Mouse (Mus musculus): ENCODE results near the gene Snx15. TPM values are rescaled to one million over a fixed set of nuclear protein-coding genes. Genes with fewer than 3 reads are reported as not detected.

Snx15 gene
- polyA plus RNA-seq, 1 experiment = 22.7 TPM

- Histone ChIP-seq H3K36me3 (ENCODE audit: control insufficient read depth, insufficient read depth) (peaks cover 27% of the 10 kb centered on the region), H3K27me3 (ENCODE audit: control insufficient read depth, insufficient read depth, insufficient read length) (no peaks in the 10 kb centered on the region), H3K79me3 (ENCODE audit: low read depth) (peaks cover 16% of the 10 kb centered on the region), H3K4me3 (ENCODE audit: insufficient read depth, poor library complexity, severe bottlenecking) (peak overlapping the region; percentile 74), H3ac (ENCODE audit: control insufficient read depth, insufficient read length, low read depth) (peak overlapping the region; percentile 38), H3K79me2 (ENCODE audit: control insufficient read depth, insufficient read depth) (peaks cover 27% of the 10 kb centered on the region)
- no peak for TF ChIP-seq USF1 (IDR thresholded peaks at IDR 0.05; ENCODE audit: low read depth)
- TF ChIP-seq CEBPB (IDR thresholded peaks at IDR 0.05; ENCODE audit: low read depth) = no peak
- TF ChIP-seq MYOD1 (IDR thresholded peaks at IDR 0.05; ENCODE audit: control insufficient read depth, insufficient read length, low read depth) = no peak
- TF ChIP-seq CTCF (IDR thresholded peaks at IDR 0.05; ENCODE audit: control insufficient read depth, insufficient read depth, insufficient read length) = no peak
- TF ChIP-seq FOSL1 (IDR thresholded peaks at IDR 0.05; ENCODE audit: insufficient read depth, low read length, poor library complexity, severe bottlenecking) = no peak
- no peak for TF ChIP-seq MAX (IDR thresholded peaks at IDR 0.05)
- no peak for TF ChIP-seq MYOG (IDR thresholded peaks at IDR 0.05; ENCODE audit: control insufficient read depth, extremely low read depth, insufficient read length)
These were observed 9.4 kb downstream of the Snx15 start for GRCm38 (mm10) chr19:6118677-6119185.

DNA sequence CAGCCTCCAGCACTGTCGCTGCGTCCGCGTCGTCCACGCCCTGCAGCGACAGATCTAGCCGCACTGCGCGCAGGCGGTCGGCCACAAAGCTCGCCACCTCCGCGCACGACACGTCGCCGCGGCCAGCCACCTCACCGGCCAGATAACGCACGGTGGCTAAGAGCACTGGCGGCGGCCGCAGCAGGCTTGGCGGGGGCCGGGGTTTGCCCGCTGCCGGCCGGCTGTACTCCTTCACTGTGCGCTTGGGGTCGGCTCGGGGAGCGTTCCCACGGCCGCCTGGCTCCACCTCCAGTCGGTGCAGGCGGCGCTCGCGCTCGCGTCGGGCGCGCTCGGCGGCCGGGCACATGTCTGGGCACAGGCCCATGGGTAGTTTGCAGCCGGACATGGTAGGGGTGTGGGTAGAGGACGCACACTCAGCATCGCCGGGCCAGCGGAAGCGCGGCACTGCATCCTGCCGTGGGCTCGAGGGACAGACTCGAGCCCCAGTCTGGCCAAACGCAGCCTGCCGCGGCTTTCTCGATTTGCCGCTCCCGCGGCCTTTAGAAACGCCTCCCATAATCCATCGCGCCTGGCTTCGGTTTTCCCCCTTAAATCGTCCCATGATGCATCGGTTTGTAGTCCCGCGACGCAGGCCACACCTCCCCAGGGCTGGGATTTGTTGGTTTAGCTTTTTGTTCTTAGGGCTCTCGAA, 10.0 kb downstream of the Snx15 start, which contains the start of gene Sac3d1:
Gene Sac3d1, minus strand, starts transcription at position 665 of the 691 bp plus-strand sequence.
- H3ac ChIP-seq (ENCODE audit: control insufficient read depth, insufficient read length, low read depth) = peak within 1 kb of the TSS; percentile 95
- H3K4me3 ChIP-seq (ENCODE audit: insufficient read depth, poor library complexity, severe bottlenecking) = peak within 1 kb of the TSS; percentile 74
- no peak for TF ChIP-seq USF1 (IDR thresholded peaks at IDR 0.05; ENCODE audit: low read depth)
- peak; percentile 67 for TF ChIP-seq MAX (IDR thresholded peaks at IDR 0.05)
- H3K36me3 ChIP-seq (ENCODE audit: control insufficient read depth, insufficient read depth) = peaks cover 22% of the 10 kb centered on the region
- peaks cover 16% of the 10 kb centered on the region for H3K79me3 ChIP-seq (ENCODE audit: low read depth)
- H3K27me3 ChIP-seq (ENCODE audit: control insufficient read depth, insufficient read depth, insufficient read length) = no peaks in the 10 kb centered on the region
- H3K79me2 ChIP-seq (ENCODE audit: control insufficient read depth, insufficient read depth) = peaks cover 27% of the 10 kb centered on the region

- Histone ChIP-seq H3K4me3 (ENCODE audit: insufficient read depth, poor library complexity, severe bottlenecking) (peak overlapping the region; percentile 74), H3K36me3 (ENCODE audit: control insufficient read depth, insufficient read depth) (peaks cover 22% of the 10 kb centered on the region), H3ac (ENCODE audit: control insufficient read depth, insufficient read length, low read depth) (peak overlapping the region; percentile 95), H3K79me2 (ENCODE audit: control insufficient read depth, insufficient read depth) (peaks cover 27% of the 10 kb centered on the region), H3K27me3 (ENCODE audit: control insufficient read depth, insufficient read depth, insufficient read length) (no peaks in the 10 kb centered on the region), H3K79me3 (ENCODE audit: low read depth) (peaks cover 16% of the 10 kb centered on the region)
- TF ChIP-seq MYOD1 (IDR thresholded peaks at IDR 0.05; ENCODE audit: control insufficient read depth, insufficient read length, low read depth) = no peak
These were observed 10.6 kb downstream of the Snx15 start for GRCm38 (mm10) chr19:6117346-6117985.

DNA sequence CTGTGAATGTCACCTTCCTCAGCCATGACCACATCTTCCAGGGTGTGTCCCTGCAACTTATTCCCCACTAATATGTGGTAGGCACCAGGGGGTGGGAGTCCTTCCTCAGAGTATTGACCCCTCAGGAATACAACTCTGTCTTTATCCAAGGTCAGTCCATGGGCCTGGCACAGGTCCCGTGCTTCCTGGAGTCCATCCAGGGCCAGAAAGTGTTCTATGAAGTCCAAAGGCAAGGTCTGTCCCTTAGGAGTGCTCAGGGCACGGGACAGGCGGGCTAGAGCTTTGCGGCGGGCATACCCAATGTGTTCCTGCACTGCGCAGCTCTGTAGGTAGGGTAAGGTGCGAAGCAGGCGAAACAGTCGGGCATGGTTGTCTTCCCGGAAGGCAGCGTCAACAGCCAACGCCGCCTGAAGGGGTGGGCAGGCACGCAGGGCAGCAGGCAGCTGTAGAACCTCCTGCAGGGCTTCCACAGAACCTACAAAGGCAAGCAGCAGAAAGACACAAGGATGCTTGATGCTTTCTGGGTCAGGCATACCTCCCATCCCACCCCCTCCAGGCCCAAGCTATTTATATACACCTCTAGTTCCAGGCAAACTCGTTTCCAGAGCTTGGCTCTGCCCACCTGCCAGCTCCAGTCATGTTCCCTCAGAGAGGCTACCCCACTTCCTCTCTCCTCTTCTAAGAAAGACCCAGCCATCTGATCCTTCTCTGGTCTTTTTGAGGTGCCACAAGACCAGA, 11.8 kb downstream of the Snx15 start:
- TF ChIP-seq CTCF (IDR thresholded peaks at IDR 0.05; ENCODE audit: control insufficient read depth, insufficient read depth, insufficient read length) (no peak), MYOG (IDR thresholded peaks at IDR 0.05; ENCODE audit: control insufficient read depth, extremely low read depth, insufficient read length) (no peak), CEBPB (IDR thresholded peaks at IDR 0.05; ENCODE audit: low read depth) (no peak), USF1 (IDR thresholded peaks at IDR 0.05; ENCODE audit: low read depth) (no peak), MAX (IDR thresholded peaks at IDR 0.05) (no peak), MYOD1 (IDR thresholded peaks at IDR 0.05; ENCODE audit: control insufficient read depth, insufficient read length, low read depth) (no peak), FOSL1 (IDR thresholded peaks at IDR 0.05; ENCODE audit: insufficient read depth, low read length, poor library complexity, severe bottlenecking) (no peak)
- no peaks in the 10 kb centered on the region for H3K27me3 ChIP-seq (ENCODE audit: control insufficient read depth, insufficient read depth, insufficient read length)
- H3K36me3 ChIP-seq (ENCODE audit: control insufficient read depth, insufficient read depth) = peaks cover 22% of the 10 kb centered on the region
- peaks cover 16% of the 10 kb centered on the region for H3K79me3 ChIP-seq (ENCODE audit: low read depth)
- no peak overlapping the region for H3ac ChIP-seq (ENCODE audit: control insufficient read depth, insufficient read length, low read depth)
- peak overlapping the region; percentile 74 for H3K4me3 ChIP-seq (ENCODE audit: insufficient read depth, poor library complexity, severe bottlenecking)
- H3K79me2 ChIP-seq (ENCODE audit: control insufficient read depth, insufficient read depth) = peaks cover 27% of the 10 kb centered on the region

- H3K27me3 ChIP-seq (ENCODE audit: control insufficient read depth, insufficient read depth, insufficient read length) = no peaks in the 10 kb centered on the region
- no peak overlapping the region for H3K4me3 ChIP-seq (ENCODE audit: insufficient read depth, poor library complexity, severe bottlenecking)
- TF ChIP-seq USF1 (IDR thresholded peaks at IDR 0.05; ENCODE audit: low read depth) (no peak), CTCF (IDR thresholded peaks at IDR 0.05; ENCODE audit: control insufficient read depth, insufficient read depth, insufficient read length) (no peak), MAX (IDR thresholded peaks at IDR 0.05) (no peak), MYOD1 (IDR thresholded peaks at IDR 0.05; ENCODE audit: control insufficient read depth, insufficient read length, low read depth) (no peak), FOSL1 (IDR thresholded peaks at IDR 0.05; ENCODE audit: insufficient read depth, low read length, poor library complexity, severe bottlenecking) (no peak), MYOG (IDR thresholded peaks at IDR 0.05; ENCODE audit: control insufficient read depth, extremely low read depth, insufficient read length) (no peak), CEBPB (IDR thresholded peaks at IDR 0.05; ENCODE audit: low read depth) (no peak)
- peaks cover 22% of the 10 kb centered on the region for H3K36me3 ChIP-seq (ENCODE audit: control insufficient read depth, insufficient read depth)
- H3ac ChIP-seq (ENCODE audit: control insufficient read depth, insufficient read length, low read depth) = no peak overlapping the region
- peaks cover 16% of the 10 kb centered on the region for H3K79me3 ChIP-seq (ENCODE audit: low read depth)
- H3K79me2 ChIP-seq (ENCODE audit: control insufficient read depth, insufficient read depth) = peaks cover 27% of the 10 kb centered on the region
These were observed 15.0 kb downstream of the Snx15 start for GRCm38 (mm10) chr19:6113116-6113515.
